Mouse (Mus musculus): Measurements from ENCODE around the gene Cyp4v3.

The Cyp4v3 gene

DNA sequence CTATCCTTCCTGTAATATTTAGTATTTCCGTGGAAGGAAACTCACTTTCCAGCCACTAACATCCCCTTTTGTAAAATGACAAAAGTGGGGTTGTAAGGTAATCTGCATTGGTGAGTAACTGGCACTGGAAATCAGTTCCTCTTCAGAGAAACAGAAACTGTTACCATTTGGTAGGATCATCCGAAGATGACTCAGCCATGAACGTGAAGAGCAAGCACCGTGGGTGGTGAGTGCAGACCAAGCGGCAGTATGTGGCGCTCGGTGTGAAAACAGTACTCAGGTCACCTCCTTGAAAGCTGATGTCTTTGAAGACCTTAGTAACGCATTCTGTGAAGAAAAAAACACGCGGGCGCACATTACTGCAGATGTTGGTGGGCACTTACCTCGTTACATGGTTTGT is 78.0 kb downstream of the Cyp4v3 start:
- ATAC-seq (ENCODE audit: insufficient number of reproducible peaks, low FRiP score, low TSS enrichment): no peak

Data from cerebellum, adult (tissue).